Mouse (Mus musculus) embryonic fibroblast, embryonic 13.5 days (primary cell): ENCODE measurements at regions not wholly inside any gene's neighbourhood (a gene's known extent, or its start where the extent isn't known, plus 50 kb on each side); places are given as distances from the start of the nearest gene placed in this dataset.

Experiments used
- H3K27ac ChIP-seq: 2 replicates; pipeline ENCODE4 v1.5.1; 2012; ENCODE audit warnings: low read length, control low read depth, inconsistent platforms; ENCODE audit not compliant: insufficient read depth
- H3K4me1 ChIP-seq: 2 replicates; pipeline ENCODE4 v1.6.1; 2011; ENCODE audit warnings: low read length; ENCODE audit not compliant: control insufficient read depth, insufficient read depth
- H3K4me3 ChIP-seq: 2 replicates; pipeline ENCODE4 v1.5.1; 2011; ENCODE audit warnings: mild to moderate bottlenecking, control low read depth, low read length; ENCODE audit not compliant: insufficient read depth
- CTCF ChIP-seq: IDR thresholded peaks from 2 replicates; pipeline ENCODE4 v1.5.1; 2011; ENCODE audit warnings: mild to moderate bottlenecking, control low read depth, low read length, moderate library complexity, borderline replicate concordance; ENCODE audit not compliant: insufficient read depth
- POLR2A ChIP-seq: IDR thresholded peaks from 2 replicates; pipeline ENCODE4 v1.6.1; 2011; ENCODE audit warnings: low read depth, mild to moderate bottlenecking, control low read depth, low read length, moderate library complexity

DNA sequence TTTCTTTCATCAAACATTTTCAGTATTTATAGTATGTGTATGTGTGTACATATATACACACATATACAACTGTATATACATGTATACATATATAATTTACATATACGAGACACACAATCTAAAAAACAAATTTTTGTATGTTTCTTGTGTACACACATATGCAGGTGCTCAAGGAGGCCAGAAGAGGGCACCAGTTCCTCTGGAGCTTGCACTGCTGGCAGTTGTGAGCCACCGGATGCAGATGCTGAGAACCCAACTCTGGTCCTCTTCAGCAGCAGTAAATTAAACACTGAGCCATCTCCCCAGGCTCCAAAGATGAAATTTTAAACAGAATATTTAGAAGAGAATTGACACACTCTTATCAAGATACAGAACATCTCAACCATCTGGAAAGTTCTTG is 67.4 kb upstream of the Stard3nl start:
- H3K27ac ChIP-seq: no peak overlapping the region
- H3K4me1 ChIP-seq: no peaks in the 10 kb centered on the region
- TF ChIP-seq CTCF: no peak
- no peak for TF ChIP-seq POLR2A
- no peak overlapping the region for H3K4me3 ChIP-seq

DNA sequence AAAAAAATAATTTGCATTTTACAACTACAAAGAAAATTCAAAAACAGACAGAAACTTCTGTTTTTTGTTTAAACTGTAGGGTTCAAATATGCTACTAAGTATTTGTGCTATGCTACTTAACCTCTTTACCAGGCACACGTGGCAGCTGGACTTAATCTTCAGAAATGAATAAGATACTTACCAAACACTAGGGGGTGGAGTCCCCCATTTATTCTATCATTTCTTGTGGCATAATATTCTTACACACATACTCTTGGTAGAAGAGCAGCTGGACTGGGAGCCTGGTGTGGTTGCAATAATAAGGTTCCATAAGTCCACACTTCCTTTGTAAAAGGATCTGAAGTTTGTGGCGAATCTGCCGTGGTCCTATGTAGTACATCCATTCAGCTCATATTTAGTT is 53.8 kb upstream of the Stard3nl start:
- TF ChIP-seq CTCF: no peak
- TF ChIP-seq POLR2A: no peak
- no peak overlapping the region for H3K27ac ChIP-seq
- H3K4me1 ChIP-seq: no peaks in the 10 kb centered on the region
- H3K4me3 ChIP-seq: no peak overlapping the region
